Mouse (Mus musculus) stomach, embryonic 14.5 days (tissue): ENCODE results near the gene Gclm. TPM values are rescaled to one million over a fixed set of nuclear protein-coding genes. Genes with fewer than 3 reads are reported as not detected.
A peak's percentile ranks its signal among the peaks of the same experiment; 100 is the strongest.

ENCODE experiments used
- ATAC-seq: fragments of 200-750 bp; cut with Nextera tagmentation; 2 replicates; pipeline ENCODE4 v1.8.0; 2017; ENCODE audit warnings: low read depth, moderate TSS enrichment; ENCODE audit not compliant: insufficient number of reproducible peaks, insufficient read depth, low FRiP score
- H3K27ac ChIP-seq: fragments of 300-500 bp; sonication (generic); 2 replicates; pipeline ENCODE4 v1.5.1; 2014; ENCODE audit warnings: mild to moderate bottlenecking, low read length, moderate library complexity, mixed read lengths
- H3K27me3 ChIP-seq: fragments of 300-500 bp; sonication (generic); 2 replicates; pipeline ENCODE4 v1.6.1; 2014; ENCODE audit warnings: low read length, control low read depth, mixed read lengths; ENCODE audit not compliant: control insufficient read depth, insufficient read depth
- H3K36me3 ChIP-seq: fragments of 300-500 bp; sonication (generic); 2 replicates; pipeline ENCODE4 v1.6.1; 2014; ENCODE audit warnings: mild to moderate bottlenecking, control low read depth, low read length, moderate library complexity, mixed read lengths; ENCODE audit not compliant: control insufficient read depth, insufficient read depth
- H3K4me1 ChIP-seq: fragments of 300-500 bp; sonication (generic); 2 replicates; pipeline ENCODE4 v1.6.1; 2014; ENCODE audit warnings: low read length, control low read depth, mixed read lengths; ENCODE audit not compliant: control insufficient read depth, insufficient read depth
- H3K4me2 ChIP-seq: fragments of 300-500 bp; sonication (generic); replicated peaks from 2 replicates; pipeline ENCODE4 v1.6.1; 2014; ENCODE audit warnings: low read depth, low read length, control low read depth
- H3K4me3 ChIP-seq: fragments of 300-500 bp; sonication (generic); 2 replicates; pipeline ENCODE4 v1.5.1; 2014; ENCODE audit warnings: low read depth, low read length, control low read depth
- H3K9ac ChIP-seq: fragments of 300-500 bp; sonication (generic); replicated peaks from 2 replicates; pipeline ENCODE4 v1.6.1; 2014; ENCODE audit warnings: low read depth, mild to moderate bottlenecking, control low read depth, low read length, moderate library complexity, mixed read lengths
- H3K9me3 ChIP-seq: fragments of 300-500 bp; sonication (generic); 2 replicates; pipeline ENCODE4 v1.6.1; 2016; ENCODE audit warnings: low read depth, low read length, control low read depth; ENCODE audit not compliant: control insufficient read depth
- WGBS: fragments of 180-500 bp; shearing (Covaris S2); extraction: QIAGEN DNeasy Blood & Tissue Kit; methylation state at CpG from one replicate; pipeline ENCODE4 v1.1.7; 2014; 5-methylcytosine and 5-hydroxymethylcytosine counted together
- polyA plus RNA-seq: library from polyadenylated mRNA; unstranded; fragments of >200 nt; fragmentation: Nextera tagmentation; extraction: Ambion mirVana; gene quantifications from 2 replicates; pipeline ENCODE4 v1.2.1, GENCODE M21; 2014

Gene Gclm
- polyA plus RNA-seq, 1 experiment from 2014 or later, result 60.5 TPM

- 75% methylated on average over 9 of the region's 9 CpGs for WGBS
- Histone ChIP-seq H3K9ac (no peak overlapping the region), H3K9me3 (no peaks in the 10 kb centered on the region), H3K4me3 (no peak overlapping the region), H3K27me3 (no peaks in the 10 kb centered on the region), H3K36me3 (no peaks in the 10 kb centered on the region), H3K27ac (no peak overlapping the region), H3K4me2 (no peak overlapping the region), H3K4me1 (peaks cover 10% of the 10 kb centered on the region; the same call in 1 of the 2 replicates)
- no peak for ATAC-seq
These were observed 41.6 kb upstream of the Gclm start for GRCm38 (mm10) chr3:122203675-122204329.

GRCm38 (mm10) chr3:122205753-122206152 is 39.6 kb upstream of the Gclm start:
- Histone ChIP-seq H3K27ac (no peak overlapping the region), H3K27me3 (no peaks in the 10 kb centered on the region), H3K4me1 (0 out of 2 replicates have a peak, but pooled peaks cover 9% of the 10 kb centered on the region), H3K4me3 (no peak overlapping the region), H3K36me3 (no peaks in the 10 kb centered on the region), H3K4me2 (no peak overlapping the region), H3K9ac (no peak overlapping the region), H3K9me3 (no peaks in the 10 kb centered on the region)
- ATAC-seq, result no peak
- 88% methylated on average over 6 of the region's 6 CpGs for WGBS

GRCm38 (mm10) chr3:122206279-122207070 is 38.9 kb upstream of the Gclm start:
- ATAC-seq, result no peak
- Histone ChIP-seq H3K27me3 (no peaks in the 10 kb centered on the region), H3K9ac (no peak overlapping the region), H3K4me2 (no peak overlapping the region), H3K4me3 (no peak overlapping the region), H3K36me3 (no peaks in the 10 kb centered on the region), H3K4me1 (0 out of 2 replicates have a peak, but pooled peaks cover 10% of the 10 kb centered on the region), H3K9me3 (no peaks in the 10 kb centered on the region), H3K27ac (no peak overlapping the region)
- WGBS, result 55% methylated on average over 8 of the region's 8 CpGs

GRCm38 (mm10) chr3:122207766-122208165 is 37.6 kb upstream of the Gclm start:
- ATAC-seq, result no peak
- WGBS, result 79% methylated on average over 6 of the region's 6 CpGs
- H3K27ac ChIP-seq, result no peak overlapping the region
- H3K9me3 ChIP-seq, result no peaks in the 10 kb centered on the region
- no peaks in the 10 kb centered on the region for H3K36me3 ChIP-seq
- H3K9ac ChIP-seq, result no peak overlapping the region
- H3K27me3 ChIP-seq, result no peaks in the 10 kb centered on the region
- H3K4me3 ChIP-seq, result no peak overlapping the region
- 0 out of 2 replicates have a peak, but pooled peaks cover 3% of the 10 kb centered on the region for H3K4me1 ChIP-seq
- no peak overlapping the region for H3K4me2 ChIP-seq

- Histone ChIP-seq H3K27ac (no peak overlapping the region), H3K27me3 (no peaks in the 10 kb centered on the region), H3K4me3 (no peak overlapping the region), H3K9ac (no peak overlapping the region), H3K4me2 (no peak overlapping the region), H3K4me1 (0 out of 2 replicates have a peak, but pooled peaks cover 3% of the 10 kb centered on the region), H3K36me3 (no peaks in the 10 kb centered on the region), H3K9me3 (no peaks in the 10 kb centered on the region)
- no peak for ATAC-seq
- WGBS, result 80% methylated on average over 15 of the region's 15 CpGs
These were observed 36.8 kb upstream of the Gclm start for GRCm38 (mm10) chr3:122208296-122209225.

GRCm38 (mm10) chr3:122209511-122209910 is 35.8 kb upstream of the Gclm start:
- no peak overlapping the region for H3K4me2 ChIP-seq
- no peak overlapping the region for H3K4me3 ChIP-seq
- WGBS, result 85% methylated on average over 11 of the region's 11 CpGs
- no peaks in the 10 kb centered on the region for H3K9me3 ChIP-seq
- H3K36me3 ChIP-seq, result no peaks in the 10 kb centered on the region
- ATAC-seq, result no peak
- no peaks in the 10 kb centered on the region for H3K27me3 ChIP-seq
- H3K9ac ChIP-seq, result no peak overlapping the region
- 0 out of 2 replicates have a peak, but pooled peaks cover 3% of the 10 kb centered on the region for H3K4me1 ChIP-seq
- no peak overlapping the region for H3K27ac ChIP-seq

GRCm38 (mm10) chr3:122210434-122210833 is 34.9 kb upstream of the Gclm start:
- ATAC-seq, result no peak
- no peak overlapping the region for H3K4me2 ChIP-seq
- H3K4me3 ChIP-seq, result no peak overlapping the region
- no peak overlapping the region for H3K9ac ChIP-seq
- no peaks in the 10 kb centered on the region for H3K9me3 ChIP-seq
- 39% methylated on average over 5 of the region's 5 CpGs for WGBS
- H3K27me3 ChIP-seq, result no peaks in the 10 kb centered on the region
- no peaks in the 10 kb centered on the region for H3K36me3 ChIP-seq
- 0 out of 2 replicates have a peak overlapping the region, but pooled peaks have one; percentile 15 for H3K27ac ChIP-seq
- H3K4me1 ChIP-seq, result 0 out of 2 replicates have a peak, but pooled peaks cover 3% of the 10 kb centered on the region

GRCm38 (mm10) chr3:122210846-122211245 is 34.5 kb upstream of the Gclm start:
- H3K4me3 ChIP-seq, result no peak overlapping the region
- 0 out of 2 replicates have a peak, but pooled peaks cover 3% of the 10 kb centered on the region for H3K4me1 ChIP-seq
- H3K27me3 ChIP-seq, result no peaks in the 10 kb centered on the region
- H3K9me3 ChIP-seq, result no peaks in the 10 kb centered on the region
- H3K36me3 ChIP-seq, result no peaks in the 10 kb centered on the region
- ATAC-seq, result no peak
- H3K4me2 ChIP-seq, result no peak overlapping the region
- H3K27ac ChIP-seq, result 0 out of 2 replicates have a peak overlapping the region, but pooled peaks have one; percentile 15
- H3K9ac ChIP-seq, result no peak overlapping the region
- WGBS, result 61% methylated on average over 7 of the region's 7 CpGs
